Mouse (Mus musculus): ENCODE measurements around the gene Bank1. TPM values are rescaled to one million over a fixed set of nuclear protein-coding genes. Genes with fewer than 3 reads are reported as not detected.

The Bank1 gene
- polyA plus RNA-seq, 1 experiment from 2014 or later: 1.7 TPM

- Histone ChIP-seq H3K9ac (ENCODE audit: low read depth, low read length) (no peak overlapping the region), H3K4me1 (replicated peaks; ENCODE audit: control insufficient read depth, insufficient read depth, low read length) (no peaks in the 10 kb centered on the region), H3K4me2 (no peak overlapping the region), H3K4me3 (ENCODE audit: low read depth, low read length) (no peak overlapping the region), H3K27ac (ENCODE audit: low read depth, low read length) (no peak overlapping the region), H3K27me3 (replicated peaks; ENCODE audit: control insufficient read depth, insufficient read depth, low read length) (no peaks in the 10 kb centered on the region), H3K36me3 (ENCODE audit: control insufficient read depth, insufficient read depth, low read length) (no peaks in the 10 kb centered on the region), H3K9me3 (ENCODE audit: control insufficient read depth, low read length) (no peaks in the 10 kb centered on the region)
- DNase-seq (ENCODE audit: low spot score) (no peak), ATAC-seq (replicated peaks; ENCODE audit: low FRiP score) (no peak)
- WGBS: 69% methylated on average over 2 of the region's 2 CpGs
Observed at GRCm38 (mm10) chr3:136244931-136245330, 80.9 kb downstream of the Bank1 start.

- no peak for ATAC-seq (replicated peaks; ENCODE audit: low FRiP score)
- H3K27ac ChIP-seq (ENCODE audit: low read depth, low read length): no peak overlapping the region
- no peak overlapping the region for H3K4me3 ChIP-seq (ENCODE audit: low read depth, low read length)
- H3K4me2 ChIP-seq: no peak overlapping the region
- no peak for DNase-seq (ENCODE audit: low spot score)
- H3K4me1 ChIP-seq (replicated peaks; ENCODE audit: control insufficient read depth, insufficient read depth, low read length): no peaks in the 10 kb centered on the region
- H3K36me3 ChIP-seq (ENCODE audit: control insufficient read depth, insufficient read depth, low read length): no peaks in the 10 kb centered on the region
- H3K27me3 ChIP-seq (replicated peaks; ENCODE audit: control insufficient read depth, insufficient read depth, low read length): no peaks in the 10 kb centered on the region
- H3K9ac ChIP-seq (ENCODE audit: low read depth, low read length): no peak overlapping the region
- H3K9me3 ChIP-seq (ENCODE audit: control insufficient read depth, low read length): no peaks in the 10 kb centered on the region
- 69% methylated on average over 3 of the region's 3 CpGs for WGBS
Observed at GRCm38 (mm10) chr3:136238790-136239189, 87.1 kb downstream of the Bank1 start.

DNA sequence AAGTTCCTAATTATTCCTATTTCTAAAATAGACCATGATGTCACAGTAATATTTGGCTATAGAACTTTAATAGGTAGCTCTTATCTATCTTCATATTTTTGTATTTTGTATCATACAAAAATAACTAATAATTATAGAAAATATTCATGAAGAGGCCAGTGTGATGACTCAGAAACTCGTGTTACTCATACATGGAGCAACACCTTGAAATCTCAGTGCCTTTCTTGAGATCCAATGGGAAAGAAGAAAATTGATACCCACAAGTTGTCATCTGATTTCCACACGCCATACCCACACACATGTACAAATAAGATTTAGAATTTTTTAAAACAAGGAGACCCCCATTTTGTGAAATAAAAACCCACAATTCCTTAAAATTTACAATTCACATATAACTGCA, 92.4 kb downstream of the Bank1 start:
- H3K9me3 ChIP-seq (ENCODE audit: control insufficient read depth, low read length): no peaks in the 10 kb centered on the region
- no peak overlapping the region for H3K4me3 ChIP-seq (ENCODE audit: low read depth, low read length)
- WGBS: 60% methylated on average over 2 of the region's 2 CpGs
- H3K9ac ChIP-seq (ENCODE audit: low read depth, low read length): no peak overlapping the region
- H3K36me3 ChIP-seq (ENCODE audit: control insufficient read depth, insufficient read depth, low read length): no peaks in the 10 kb centered on the region
- H3K4me1 ChIP-seq (replicated peaks; ENCODE audit: control insufficient read depth, insufficient read depth, low read length): no peaks in the 10 kb centered on the region
- DNase-seq (ENCODE audit: low spot score) (no peak), ATAC-seq (replicated peaks; ENCODE audit: low FRiP score) (no peak)
- no peak overlapping the region for H3K27ac ChIP-seq (ENCODE audit: low read depth, low read length)
- no peak overlapping the region for H3K4me2 ChIP-seq
- H3K27me3 ChIP-seq (replicated peaks; ENCODE audit: control insufficient read depth, insufficient read depth, low read length): no peaks in the 10 kb centered on the region

GRCm38 (mm10) chr3:136230602-136231151, 95.2 kb downstream of the Bank1 start:
- H3K4me2 ChIP-seq: no peak overlapping the region
- H3K27ac ChIP-seq (ENCODE audit: low read depth, low read length): no peak overlapping the region
- DNase-seq (ENCODE audit: low spot score): no peak
- 90% methylated on average over 3 of the region's 3 CpGs for WGBS
- no peak for ATAC-seq (replicated peaks; ENCODE audit: low FRiP score)
- H3K27me3 ChIP-seq (replicated peaks; ENCODE audit: control insufficient read depth, insufficient read depth, low read length): no peaks in the 10 kb centered on the region
- no peak overlapping the region for H3K4me3 ChIP-seq (ENCODE audit: low read depth, low read length)
- no peaks in the 10 kb centered on the region for H3K4me1 ChIP-seq (replicated peaks; ENCODE audit: control insufficient read depth, insufficient read depth, low read length)
- no peaks in the 10 kb centered on the region for H3K36me3 ChIP-seq (ENCODE audit: control insufficient read depth, insufficient read depth, low read length)
- H3K9me3 ChIP-seq (ENCODE audit: control insufficient read depth, low read length): no peaks in the 10 kb centered on the region
- no peak overlapping the region for H3K9ac ChIP-seq (ENCODE audit: low read depth, low read length)

GRCm38 (mm10) chr3:136189661-136190228, 136.1 kb downstream of the Bank1 start:
- H3K4me3 ChIP-seq (ENCODE audit: low read depth, low read length): no peak overlapping the region
- DNase-seq (ENCODE audit: low spot score) (no peak), ATAC-seq (replicated peaks; ENCODE audit: low FRiP score) (no peak)
- no peaks in the 10 kb centered on the region for H3K36me3 ChIP-seq (ENCODE audit: control insufficient read depth, insufficient read depth, low read length)
- H3K27ac ChIP-seq (ENCODE audit: low read depth, low read length): no peak overlapping the region
- H3K9me3 ChIP-seq (ENCODE audit: control insufficient read depth, low read length): no peaks in the 10 kb centered on the region
- no peak overlapping the region for H3K4me2 ChIP-seq
- no peaks in the 10 kb centered on the region for H3K4me1 ChIP-seq (replicated peaks; ENCODE audit: control insufficient read depth, insufficient read depth, low read length)
- 84% methylated on average over 1 of the region's 1 CpGs for WGBS
- no peaks in the 10 kb centered on the region for H3K27me3 ChIP-seq (replicated peaks; ENCODE audit: control insufficient read depth, insufficient read depth, low read length)
- H3K9ac ChIP-seq (ENCODE audit: low read depth, low read length): no peak overlapping the region

DNA sequence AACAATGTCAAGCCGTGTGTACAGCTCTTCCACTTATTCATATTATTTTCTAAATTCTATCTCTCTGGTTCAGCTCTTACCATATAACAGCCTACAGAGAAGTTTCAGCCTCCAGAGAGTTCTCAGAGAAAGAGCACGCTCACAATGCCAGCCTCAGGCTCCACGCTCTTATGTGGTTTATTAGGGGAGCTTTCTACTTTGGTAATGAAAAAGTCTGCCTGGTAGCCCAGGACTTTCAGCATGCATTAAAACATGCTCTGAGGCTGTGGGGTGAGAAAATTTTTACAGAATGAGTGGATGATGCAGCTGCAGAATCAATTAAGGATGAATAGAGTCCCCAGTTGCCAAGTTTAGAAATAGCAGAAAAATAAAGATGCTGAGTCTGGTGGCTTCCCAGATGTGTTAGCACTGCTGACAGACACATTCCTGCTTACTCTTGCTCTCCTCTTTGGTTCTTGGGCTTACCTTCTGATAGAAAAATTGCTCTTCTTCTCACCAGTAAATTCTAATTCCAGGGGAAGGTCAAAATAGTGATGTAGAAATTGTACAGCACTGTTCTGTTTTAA, 139.2 kb downstream of the Bank1 start:
- DNase-seq (ENCODE audit: low spot score) (no peak), ATAC-seq (replicated peaks; ENCODE audit: low FRiP score) (no peak)
- Histone ChIP-seq H3K27ac (ENCODE audit: low read depth, low read length) (no peak overlapping the region), H3K36me3 (ENCODE audit: control insufficient read depth, insufficient read depth, low read length) (no peaks in the 10 kb centered on the region), H3K4me2 (no peak overlapping the region), H3K9ac (ENCODE audit: low read depth, low read length) (no peak overlapping the region), H3K4me3 (ENCODE audit: low read depth, low read length) (no peak overlapping the region), H3K9me3 (ENCODE audit: control insufficient read depth, low read length) (no peaks in the 10 kb centered on the region), H3K27me3 (replicated peaks; ENCODE audit: control insufficient read depth, insufficient read depth, low read length) (no peaks in the 10 kb centered on the region), H3K4me1 (replicated peaks; ENCODE audit: control insufficient read depth, insufficient read depth, low read length) (no peaks in the 10 kb centered on the region)
- 83% methylated on average over 3 of the region's 3 CpGs for WGBS

DNA sequence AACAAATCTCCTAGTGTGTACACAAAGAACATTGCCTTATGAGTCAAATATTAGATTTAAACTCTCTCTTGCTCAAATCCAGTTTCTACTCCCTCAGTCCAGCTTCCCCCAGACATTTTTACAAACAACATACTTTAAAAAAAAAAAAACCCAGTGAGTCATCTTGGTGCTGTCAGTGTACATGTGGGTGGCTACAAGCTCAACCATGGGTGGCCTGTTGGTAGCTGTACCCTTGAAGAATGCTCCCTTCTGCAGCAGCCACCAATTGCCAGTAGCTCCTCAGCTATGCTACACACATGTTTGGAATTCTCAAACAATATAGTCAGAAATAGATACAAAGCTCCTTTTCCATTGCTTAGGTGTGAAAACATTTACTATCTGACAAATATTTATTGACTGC, 154.2 kb downstream of the Bank1 start:
- no peak overlapping the region for H3K4me3 ChIP-seq (ENCODE audit: low read depth, low read length)
- no peak overlapping the region for H3K4me2 ChIP-seq
- no peak overlapping the region for H3K9ac ChIP-seq (ENCODE audit: low read depth, low read length)
- H3K27ac ChIP-seq (ENCODE audit: low read depth, low read length): no peak overlapping the region
- DNase-seq (ENCODE audit: low spot score): no peak
- H3K9me3 ChIP-seq (ENCODE audit: control insufficient read depth, low read length): no peaks in the 10 kb centered on the region
- no peaks in the 10 kb centered on the region for H3K36me3 ChIP-seq (ENCODE audit: control insufficient read depth, insufficient read depth, low read length)
- no peaks in the 10 kb centered on the region for H3K27me3 ChIP-seq (replicated peaks; ENCODE audit: control insufficient read depth, insufficient read depth, low read length)
- no peak for ATAC-seq (replicated peaks; ENCODE audit: low FRiP score)
- no peaks in the 10 kb centered on the region for H3K4me1 ChIP-seq (replicated peaks; ENCODE audit: control insufficient read depth, insufficient read depth, low read length)

- no peak overlapping the region for H3K4me3 ChIP-seq (ENCODE audit: low read depth, low read length)
- 71% methylated on average over 4 of the region's 4 CpGs for WGBS
- DNase-seq (ENCODE audit: low spot score): no peak
- H3K27me3 ChIP-seq (replicated peaks; ENCODE audit: control insufficient read depth, insufficient read depth, low read length): no peaks in the 10 kb centered on the region
- H3K27ac ChIP-seq (ENCODE audit: low read depth, low read length): no peak overlapping the region
- H3K9ac ChIP-seq (ENCODE audit: low read depth, low read length): no peak overlapping the region
- no peak overlapping the region for H3K4me2 ChIP-seq
- no peaks in the 10 kb centered on the region for H3K9me3 ChIP-seq (ENCODE audit: control insufficient read depth, low read length)
- H3K36me3 ChIP-seq (ENCODE audit: control insufficient read depth, insufficient read depth, low read length): no peaks in the 10 kb centered on the region
- ATAC-seq (replicated peaks; ENCODE audit: low FRiP score): no peak
- H3K4me1 ChIP-seq (replicated peaks; ENCODE audit: control insufficient read depth, insufficient read depth, low read length): no peaks in the 10 kb centered on the region
Observed at GRCm38 (mm10) chr3:136168071-136168470, 157.8 kb downstream of the Bank1 start.

DNA sequence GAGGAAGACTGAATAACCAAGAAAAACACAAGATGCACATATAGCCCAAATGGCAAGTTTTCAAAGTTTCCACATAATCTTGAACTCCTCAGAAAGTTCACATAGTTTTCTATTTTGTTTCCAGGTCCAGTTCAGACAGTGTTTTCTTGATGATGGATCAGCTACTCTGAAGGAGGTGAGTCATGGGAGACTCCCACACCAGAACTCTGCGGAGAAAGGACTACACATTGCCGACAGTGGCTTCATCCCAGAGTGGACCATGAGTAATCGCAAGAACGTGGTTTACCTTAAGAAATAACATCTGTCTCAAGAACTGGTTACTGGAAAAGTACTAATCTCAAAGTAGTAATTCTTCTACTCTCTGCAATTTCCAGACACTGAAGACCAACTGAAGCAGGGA, 159.2 kb downstream of the Bank1 start:
- ATAC-seq (replicated peaks; ENCODE audit: low FRiP score): no peak
- DNase-seq (ENCODE audit: low spot score): no peak
- Histone ChIP-seq H3K4me3 (ENCODE audit: low read depth, low read length) (no peak overlapping the region), H3K4me2 (no peak overlapping the region), H3K36me3 (ENCODE audit: control insufficient read depth, insufficient read depth, low read length) (no peaks in the 10 kb centered on the region), H3K27me3 (replicated peaks; ENCODE audit: control insufficient read depth, insufficient read depth, low read length) (no peaks in the 10 kb centered on the region), H3K27ac (ENCODE audit: low read depth, low read length) (no peak overlapping the region), H3K9me3 (ENCODE audit: control insufficient read depth, low read length) (no peaks in the 10 kb centered on the region), H3K4me1 (replicated peaks; ENCODE audit: control insufficient read depth, insufficient read depth, low read length) (no peaks in the 10 kb centered on the region), H3K9ac (ENCODE audit: low read depth, low read length) (no peak overlapping the region)
- whole genome bisulfite sequencing: 76% methylated on average over 4 of the region's 4 CpGs

All from liver, embryonic 11.5 days (tissue).